ENCODE assay signal across 8 mouse cellular contexts in the genomic region with DNA sequence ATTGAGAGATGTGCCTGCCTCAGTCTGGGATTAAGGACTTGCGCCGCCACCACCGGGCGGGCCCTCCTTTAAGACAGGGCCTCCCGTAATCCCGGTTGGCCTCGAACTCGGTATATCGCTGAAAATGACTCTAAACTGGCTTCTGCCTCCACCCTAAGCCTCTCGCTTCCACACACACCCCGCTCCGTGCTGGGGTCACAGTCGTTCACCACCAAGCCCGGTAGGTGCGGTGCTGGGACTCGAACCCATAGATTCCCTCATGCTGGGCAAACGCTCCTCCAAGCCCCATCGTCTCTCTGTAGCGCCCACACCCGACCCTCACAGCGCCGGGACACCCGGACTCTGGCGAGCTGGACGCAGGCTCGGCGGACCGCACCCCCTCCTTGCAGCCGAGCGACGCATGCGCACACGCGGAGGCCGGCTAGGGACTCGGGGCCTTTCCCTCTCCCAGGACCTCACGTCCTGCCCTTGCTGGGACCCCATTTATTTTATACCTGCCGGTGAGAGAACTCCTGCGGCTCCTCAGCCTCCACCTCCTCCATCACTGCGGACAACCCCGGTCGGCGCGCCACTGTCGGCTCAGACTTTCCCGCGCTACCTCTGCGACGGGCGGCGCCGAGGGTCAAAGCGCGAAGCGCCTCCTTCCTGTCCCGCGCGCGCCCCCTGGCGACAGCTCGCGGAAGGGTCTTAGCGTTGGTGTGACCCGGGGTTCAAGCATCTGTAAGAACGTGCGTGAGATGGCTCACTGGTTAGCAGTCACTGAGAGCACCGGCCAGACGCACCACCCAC. TPM values are rescaled to one million over a fixed set of nuclear protein-coding genes. Genes with fewer than 3 reads are reported as not detected.
DNase-seq lines count a peak whose midpoint lies in the region; ATAC-seq and TF ChIP-seq lines count a peak whose summit lies in the region.

Cenps (minus strand) TSS at position 648 of the 789 bp plus-strand sequence.

- peak within 1 kb of the TSS; percentile 57 for H3K4me2 ChIP-seq in forebrain, postnatal 0 days (ENCODE audit: low read depth)
- peak within 1 kb of the TSS; percentile 74 for H3K4me2 ChIP-seq in lung, embryonic 16.5 days (ENCODE audit: low read depth, low read length)

- peaks cover 17% of the 10 kb centered on the region for H3K4me1 ChIP-seq in G1E (ENCODE audit: insufficient read depth, low read depth, low read length)
- H3K4me1 ChIP-seq in forebrain, postnatal 0 days (ENCODE audit: insufficient read depth): peaks cover 5% of the 10 kb centered on the region; the same call in 1 of the 2 replicates
- peaks cover 10% of the 10 kb centered on the region; the same call in 1 of the 2 replicates for H3K4me1 ChIP-seq in lung, embryonic 16.5 days (replicated peaks; ENCODE audit: control insufficient read depth, insufficient read depth, low read length)

- H3K27ac ChIP-seq in forebrain, postnatal 0 days (ENCODE audit: low read depth, low read length): peak within 1 kb of the TSS; percentile 42
- peak within 1 kb of the TSS; percentile 83 for H3K27ac ChIP-seq in lung, embryonic 16.5 days (ENCODE audit: low read length)

- peak; percentile 54 for TF ChIP-seq CTCF in G1E (IDR thresholded peaks at IDR 0.05; ENCODE audit: low read depth, low read length)
- peak; percentile 98 for TF ChIP-seq CTCF in forebrain, postnatal 0 days (IDR thresholded peaks at IDR 0.05; ENCODE audit: low read depth)

- peak; percentile 64 for ATAC-seq in G1E (ENCODE audit: extremely low read depth, insufficient number of reproducible peaks, low FRiP score, poor library complexity, severe bottlenecking)
- ATAC-seq in forebrain, postnatal 0 days: peak; percentile 91
- peak; percentile 86 to 91 for ATAC-seq in hematopoietic stem cell, adult 5-6 weeks (replicated peaks in 1 of 2; ENCODE audit: insufficient read depth in 1 of 2, low FRiP score in 2 of 2, low TSS enrichment in 1 of 2, low read depth in 1 of 2, poor library complexity in 2 of 2, severe bottlenecking in 2 of 2)
- peak; percentile 96 for ATAC-seq in lung, embryonic 16.5 days (ENCODE audit: low read depth)

- WGBS in forebrain, postnatal 0 days: under 1% methylated on average over 68 of the region's 68 CpGs
- WGBS in lung, embryonic 16.5 days: under 1% methylated on average over 67 of the region's 68 CpGs

- DNase-seq in G1E (ENCODE audit: low spot score): peak; percentile 78
- peak; percentile 87 to 95 for DNase-seq in cerebellum, adult 18-20 months
- DNase-seq in forebrain, postnatal 0 days: peak; percentile 94
- peak; percentile 67 for DNase-seq in layer of hippocampus, adult 9-10 months (ENCODE audit: low spot score)
- DNase-seq in ovary, postnatal 10 days (ENCODE audit: low spot score): peak; percentile 87
- peak; percentile 79 to 94 for DNase-seq in thymus, postnatal 10 days (ENCODE audit: low spot score in 2 of 2)

- H3K9ac ChIP-seq in forebrain, postnatal 0 days: peak within 1 kb of the TSS; percentile 64
- peak within 1 kb of the TSS; percentile 78 for H3K9ac ChIP-seq in lung, embryonic 16.5 days (ENCODE audit: low read length)

- peak within 1 kb of the TSS; percentile 84 for H3K4me3 ChIP-seq in G1E (ENCODE audit: low read depth, low read length)
- peak within 1 kb of the TSS; percentile 60 for H3K4me3 ChIP-seq in forebrain, postnatal 0 days (ENCODE audit: low read depth, low read length)
- H3K4me3 ChIP-seq in lung, embryonic 16.5 days (ENCODE audit: low read length): peak within 1 kb of the TSS; percentile 68

- peaks cover 22% of the 10 kb centered on the region for H3K36me3 ChIP-seq in G1E (replicated peaks)
- no peaks in the 10 kb centered on the region for H3K36me3 ChIP-seq in forebrain, postnatal 0 days (ENCODE audit: insufficient read depth)
- H3K36me3 ChIP-seq in lung, embryonic 16.5 days (ENCODE audit: control insufficient read depth, insufficient read depth, low read length): no peaks in the 10 kb centered on the region

- H3K27me3 ChIP-seq in G1E (ENCODE audit: insufficient read depth, low read length): peaks cover 11% of the 10 kb centered on the region; the same call in 1 of the 2 replicates
- no peaks in the 10 kb centered on the region for H3K27me3 ChIP-seq in forebrain, postnatal 0 days (ENCODE audit: insufficient read depth, low read length)
- H3K27me3 ChIP-seq in lung, embryonic 16.5 days (ENCODE audit: control insufficient read depth, insufficient read depth, low read depth, low read length): no peaks in the 10 kb centered on the region

- H3K9me3 ChIP-seq in G1E (replicated peaks): no peaks in the 10 kb centered on the region
- H3K9me3 ChIP-seq in forebrain, postnatal 0 days (ENCODE audit: low read length): no peaks in the 10 kb centered on the region
- H3K9me3 ChIP-seq in lung, embryonic 16.5 days (ENCODE audit: control insufficient read depth, low read length): no peaks in the 10 kb centered on the region

RNA-seq across cellular contexts. Expression of gene Cenps, which starts in this region (rescaled TPM):
- total RNA-seq in G1E (2014; fragmentation: Nextera tagmentation) (7.6 and 7.7 TPM in 2 replicates), G1E (2017) (5.7 and 6.6 TPM in 2 replicates)
- polyA plus RNA-seq in G1E (2012): 22.3 and 24.6 TPM in 2 replicates
- total RNA-seq in forebrain, postnatal 0 days (2014; rRNA removed): 6.5 and 8.2 TPM in 2 replicates
- 15.9 and 22.5 TPM in 2 replicates for polyA plus RNA-seq in forebrain, postnatal 0 days (2015; fragmentation: Nextera tagmentation; extraction: Ambion mirVana)
- total RNA-seq in hematopoietic stem cell, adult 5-6 weeks (2017): 20.2 and 29.6 TPM in 2 replicates
- 32.7 and 35.5 TPM in 2 replicates for polyA plus RNA-seq in lung, embryonic 16.5 days (2015; fragmentation: Nextera tagmentation; extraction: Ambion mirVana)

Comparison
In these comparisons a context has a peak if more than half of its experiments do, and no peak if none do; other contexts are left out.
1. Peak in every context shown above with its lines: DNase-seq, ATAC-seq, H3K4me3 ChIP-seq and H3K27ac ChIP-seq.